Mouse (Mus musculus): ENCODE data around the gene Ccdc142.

Ccdc142 gene

GRCm38 (mm10) chr6:83101316-83101687 is at the start of gene Ccdc142, which contains the start of gene Gm42688:
Gene Ccdc142, plus strand, starts transcription at chr6:83101601.
Gene Gm42688, plus strand, starts transcription at chr6:83101617.
- DNase-seq: peak; percentile 92

- peak; percentile 43 to 45 for DNase-seq
These were observed 48.1 kb upstream of the Ccdc142 start for GRCm38 (mm10) chr6:83053136-83053960.

GRCm38 (mm10) chr6:83054074-83054851 is 47.1 kb upstream of the Ccdc142 start, which contains the start of gene Aup1:
Gene Aup1, plus strand, starts transcription at chr6:83054521.
- DNase-seq: peak; percentile 97 to 98

GRCm38 (mm10) chr6:83054871-83055431 is 46.5 kb upstream of the Ccdc142 start, which contains the start of gene Htra2:
Gene Htra2, minus strand, starts transcription at chr6:83055273.
- no peak for DNase-seq

GRCm38 (mm10) chr6:83057790-83058189 is 43.6 kb upstream of the Ccdc142 start, which contains the start of gene Dqx1:
Gene Dqx1, plus strand, starts transcription at chr6:83057844.
- DNase-seq: peak; percentile 21 to 48

GRCm38 (mm10) chr6:83058725-83059124 is 42.7 kb upstream of the Ccdc142 start:
- no peak for DNase-seq

- DNase-seq: no peak
These were observed 35.4 kb upstream of the Ccdc142 start for GRCm38 (mm10) chr6:83065995-83066394.

GRCm38 (mm10) chr6:83066441-83066840 is 35.0 kb upstream of the Ccdc142 start:
- no peak for DNase-seq

- no peak for DNase-seq
These were observed 33.2 kb upstream of the Ccdc142 start for GRCm38 (mm10) chr6:83068221-83068620.

- peak in 1 of 2 experiments; percentile 17 for DNase-seq
These were observed 32.5 kb upstream of the Ccdc142 start for GRCm38 (mm10) chr6:83068706-83069487.

GRCm38 (mm10) chr6:83069488-83070246 is 31.7 kb upstream of the Ccdc142 start:
- peak in 1 of 2 experiments; percentile 24 for DNase-seq

- no peak for DNase-seq
These were observed 31.3 kb upstream of the Ccdc142 start, which contains the start of gene Tlx2 for GRCm38 (mm10) chr6:83070247-83070310. Gene Tlx2, minus strand, starts transcription at chr6:83070293.

GRCm38 (mm10) chr6:83070311-83071219 is 30.8 kb upstream of the Ccdc142 start:
- DNase-seq: peak in 1 of 2 experiments; percentile 60

GRCm38 (mm10) chr6:83071220-83071619 is 30.2 kb upstream of the Ccdc142 start:
- DNase-seq: no peak

- DNase-seq: no peak
These were observed 26.4 kb upstream of the Ccdc142 start for GRCm38 (mm10) chr6:83074979-83075378.

GRCm38 (mm10) chr6:83077630-83078323 is 23.6 kb upstream of the Ccdc142 start, which contains the start of gene Pcgf1:
Gene Pcgf1, plus strand, starts transcription at chr6:83077869.
- DNase-seq: no peak

- peak; percentile 98 to 99 for DNase-seq
These were observed 23.0 kb upstream of the Ccdc142 start for GRCm38 (mm10) chr6:83078324-83078858.

- no peak for DNase-seq
These were observed 21.2 kb upstream of the Ccdc142 start for GRCm38 (mm10) chr6:83080210-83080609.

GRCm38 (mm10) chr6:83083497-83083896 is 17.9 kb upstream of the Ccdc142 start:
- no peak for DNase-seq

GRCm38 (mm10) chr6:83084477-83084876 is 16.9 kb upstream of the Ccdc142 start:
- no peak for DNase-seq
